Mouse (Mus musculus) midbrain, embryonic 16.5 days (tissue): ENCODE results near the gene Zranb1. TPM values are rescaled to one million over a fixed set of nuclear protein-coding genes. Genes with fewer than 3 reads are reported as not detected.
A peak's percentile ranks its signal among the peaks of the same experiment; 100 is the strongest.

Source experiments
- ATAC-seq: fragments of 200-750 bp; cut with Nextera tagmentation; 2 replicates; pipeline ENCODE4 v1.8.0; 2017; ENCODE audit warnings: moderate TSS enrichment
- H3K27ac ChIP-seq: fragments of 300-500 bp; sonication (generic); 2 replicates; pipeline ENCODE4 v1.5.1; 2014; ENCODE audit warnings: mild to moderate bottlenecking, low read length, mixed read lengths
- H3K27me3 ChIP-seq: fragments of 300-500 bp; sonication (generic); 2 replicates; pipeline ENCODE4 v1.6.1; 2014; ENCODE audit warnings: low read depth, low read length, mixed read lengths; ENCODE audit not compliant: control insufficient read depth, insufficient read depth
- H3K36me3 ChIP-seq: fragments of 300-500 bp; sonication (generic); 2 replicates; pipeline ENCODE4 v1.6.1; 2014; ENCODE audit warnings: mild to moderate bottlenecking, low read length, moderate library complexity, mixed read lengths; ENCODE audit not compliant: control insufficient read depth, insufficient read depth
- H3K4me1 ChIP-seq: fragments of 300-500 bp; sonication (generic); 2 replicates; pipeline ENCODE4 v1.6.1; 2014; ENCODE audit warnings: mild to moderate bottlenecking, low read length, mixed read lengths; ENCODE audit not compliant: control insufficient read depth, insufficient read depth
- H3K4me2 ChIP-seq: fragments of 300-500 bp; sonication (generic); 2 replicates; pipeline ENCODE4 v1.6.1; 2014; ENCODE audit warnings: mild to moderate bottlenecking, low read length, mixed read lengths
- H3K4me3 ChIP-seq: fragments of 300-500 bp; sonication (generic); 2 replicates; pipeline ENCODE4 v1.5.1; 2014; ENCODE audit warnings: low read depth, mild to moderate bottlenecking, low read length, moderate library complexity, mixed read lengths
- H3K9ac ChIP-seq: fragments of 300-500 bp; sonication (generic); 2 replicates; pipeline ENCODE4 v1.6.1; 2014; ENCODE audit warnings: low read depth, low read length, mixed read lengths
- H3K9me3 ChIP-seq: fragments of 300-500 bp; sonication (generic); replicated peaks from 2 replicates; pipeline ENCODE4 v1.6.1; 2014; ENCODE audit warnings: mild to moderate bottlenecking, low read length, mixed read lengths; ENCODE audit not compliant: control insufficient read depth, poor library complexity, severe bottlenecking
- WGBS: fragments of 180-500 bp; shearing (Covaris S2); extraction: QIAGEN DNeasy Blood & Tissue Kit; methylation state at CpG from one replicate; pipeline ENCODE4 v1.1.7; 2014; 5-methylcytosine and 5-hydroxymethylcytosine counted together
- polyA plus RNA-seq: library from polyadenylated mRNA; unstranded; fragments of >200 nt; fragmentation: Nextera tagmentation; extraction: Ambion mirVana; gene quantifications from 2 replicates; pipeline ENCODE4 v1.2.1, GENCODE M21; 2015

Gene Zranb1
- polyA plus RNA-seq, 1 experiment from 2014 or later: 19.2 TPM

GRCm38 (mm10) chr7:132903796-132904195, 27.1 kb upstream of the Zranb1 start:
- H3K27me3 ChIP-seq: no peaks in the 10 kb centered on the region
- H3K4me3 ChIP-seq: no peak overlapping the region
- WGBS: 71% methylated on average over 3 of the region's 3 CpGs
- H3K4me2 ChIP-seq: no peak overlapping the region
- H3K4me1 ChIP-seq: no peaks in the 10 kb centered on the region
- H3K9me3 ChIP-seq: no peaks in the 10 kb centered on the region
- H3K9ac ChIP-seq: no peak overlapping the region
- H3K27ac ChIP-seq: no peak overlapping the region
- no peaks in the 10 kb centered on the region for H3K36me3 ChIP-seq
- ATAC-seq: no peak

DNA sequence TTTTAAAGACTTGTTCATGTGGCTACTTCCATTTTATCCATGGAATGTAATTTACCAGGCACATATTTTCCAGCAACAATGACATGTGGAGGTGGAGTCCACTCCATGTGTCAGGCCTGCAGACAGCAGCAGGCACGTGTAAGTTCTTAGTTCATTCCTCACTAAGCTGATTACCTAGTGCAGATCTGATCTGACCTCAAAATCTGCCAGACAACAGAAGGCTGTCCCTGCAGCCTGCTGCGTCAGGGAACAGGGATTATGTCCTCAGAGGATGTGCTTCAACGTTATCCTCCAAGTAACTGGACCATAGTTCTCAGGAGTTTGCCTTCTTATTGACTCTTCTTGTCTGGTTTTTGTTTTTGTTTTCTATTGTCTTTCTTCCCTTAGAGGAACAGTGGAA, 9.0 kb upstream of the Zranb1 start:
- no peak for ATAC-seq
- Histone ChIP-seq H3K36me3 (no peaks in the 10 kb centered on the region), H3K4me1 (no peaks in the 10 kb centered on the region), H3K9me3 (peaks cover 5% of the 10 kb centered on the region; the same call in 1 of the 2 replicates), H3K27me3 (no peaks in the 10 kb centered on the region), H3K27ac (no peak overlapping the region), H3K4me2 (no peak overlapping the region), H3K9ac (no peak overlapping the region), H3K4me3 (no peak overlapping the region)
- 10% methylated on average over 3 of the region's 3 CpGs for WGBS

- Histone ChIP-seq H3K9me3 (no peaks in the 10 kb centered on the region), H3K4me1 (peaks cover 3% of the 10 kb centered on the region; the same call in 1 of the 2 replicates), H3K36me3 (no peaks in the 10 kb centered on the region), H3K27me3 (no peaks in the 10 kb centered on the region), H3K27ac (no peak overlapping the region), H3K9ac (no peak overlapping the region), H3K4me3 (no peak overlapping the region), H3K4me2 (no peak overlapping the region)
- WGBS: 86% methylated on average over 2 of the region's 2 CpGs
- no peak for ATAC-seq
Measured at GRCm38 (mm10) chr7:132925227-132925626, 5.7 kb upstream of the Zranb1 start.

DNA sequence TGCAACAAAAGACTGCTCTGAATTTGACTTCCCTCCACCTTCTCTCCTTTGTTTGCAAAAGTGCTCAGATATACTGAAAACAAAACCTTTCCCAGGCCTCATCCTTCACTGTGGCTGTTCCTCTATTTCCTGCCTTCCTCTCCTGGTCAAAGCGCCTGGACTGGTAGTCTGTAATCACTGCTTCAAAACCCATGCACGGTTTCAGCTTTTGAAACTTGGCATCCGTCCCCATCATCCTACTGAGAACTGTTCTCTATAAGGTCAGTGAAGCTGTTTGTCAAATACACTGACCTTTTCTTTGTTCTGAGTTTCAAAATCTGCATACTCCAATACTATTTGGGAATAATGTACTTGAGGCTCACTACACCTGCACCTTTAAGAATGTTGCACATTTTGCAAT, 3.7 kb upstream of the Zranb1 start:
- ATAC-seq: no peak
- Histone ChIP-seq H3K4me3 (no peak overlapping the region), H3K4me2 (no peak overlapping the region), H3K27me3 (no peaks in the 10 kb centered on the region), H3K27ac (no peak overlapping the region), H3K4me1 (peaks cover 4% of the 10 kb centered on the region), H3K9me3 (no peaks in the 10 kb centered on the region), H3K36me3 (no peaks in the 10 kb centered on the region), H3K9ac (no peak overlapping the region)
- WGBS: 59% methylated on average over 3 of the region's 3 CpGs

- Histone ChIP-seq H3K36me3 (no peaks in the 10 kb centered on the region), H3K27ac (no peak overlapping the region), H3K4me1 (peaks cover 17% of the 10 kb centered on the region), H3K27me3 (no peaks in the 10 kb centered on the region), H3K4me2 (peak overlapping the region; percentile 56), H3K9ac (no peak overlapping the region; the same call in 1 of the 2 replicates), H3K4me3 (peak overlapping the region; percentile 64; the same call in 1 of the 2 replicates), H3K9me3 (no peaks in the 10 kb centered on the region)
- WGBS: 87% methylated on average over 5 of the region's 5 CpGs
- no peak for ATAC-seq
Measured at GRCm38 (mm10) chr7:132930055-132930454, 887 bp upstream of the Zranb1 start.

GRCm38 (mm10) chr7:132931560-132932351, 814 bp downstream of the Zranb1 start:
- ATAC-seq: peak; percentile 61
- H3K27me3 ChIP-seq: no peaks in the 10 kb centered on the region
- H3K9ac ChIP-seq: peak overlapping the region; percentile 83
- WGBS: under 1% methylated on average over 46 of the region's 55 CpGs
- H3K27ac ChIP-seq: peak overlapping the region; percentile 97
- H3K9me3 ChIP-seq: no peaks in the 10 kb centered on the region
- H3K4me3 ChIP-seq: peak overlapping the region; percentile 64
- H3K4me2 ChIP-seq: peak overlapping the region; percentile 75
- H3K36me3 ChIP-seq: no peaks in the 10 kb centered on the region
- H3K4me1 ChIP-seq: peaks cover 17% of the 10 kb centered on the region

DNA sequence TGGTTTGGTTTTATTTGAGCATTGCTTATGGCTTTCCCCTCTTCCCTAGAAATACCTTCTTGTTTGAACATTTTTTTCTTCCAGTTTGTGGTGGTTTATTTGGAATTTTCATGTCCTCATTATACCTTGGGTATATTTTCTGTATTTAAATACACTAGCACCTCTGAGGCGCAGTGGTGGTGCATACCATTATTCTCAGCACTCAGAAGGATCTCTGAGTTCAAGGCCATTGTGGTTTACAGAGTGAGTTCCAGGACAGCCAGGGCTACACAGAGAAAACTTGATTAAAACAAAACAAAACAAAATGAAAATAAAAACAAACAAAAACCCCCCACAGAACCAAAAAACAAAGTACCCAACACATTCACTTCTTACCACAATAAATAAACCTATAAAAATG, 2.4 kb downstream of the Zranb1 start:
- Histone ChIP-seq H3K4me1 (peaks cover 17% of the 10 kb centered on the region), H3K36me3 (no peaks in the 10 kb centered on the region), H3K27me3 (no peaks in the 10 kb centered on the region), H3K4me2 (no peak overlapping the region), H3K27ac (no peak overlapping the region), H3K9ac (no peak overlapping the region), H3K4me3 (no peak overlapping the region), H3K9me3 (no peaks in the 10 kb centered on the region)
- 78% methylated on average over 1 of the region's 1 CpGs for WGBS
- no peak for ATAC-seq

DNA sequence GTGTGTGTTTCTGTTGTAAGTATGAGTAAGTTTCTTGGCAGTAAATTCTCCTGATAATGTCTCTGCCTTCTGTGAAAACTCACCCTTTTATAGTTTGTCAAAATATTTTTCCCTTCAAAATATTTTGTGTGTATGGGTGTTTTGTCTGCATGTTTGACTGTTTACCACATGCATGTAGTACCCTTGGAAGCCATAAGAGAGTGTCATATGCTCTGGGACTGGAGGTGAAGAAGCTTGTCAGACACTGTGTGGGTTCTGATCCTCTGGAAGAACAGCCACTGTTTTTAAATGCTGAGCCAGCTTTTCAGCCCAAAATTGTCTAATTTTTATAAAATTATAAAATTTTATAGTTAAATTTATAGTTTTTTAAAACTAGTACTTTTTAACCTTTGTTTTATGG, 3.8 kb downstream of the Zranb1 start:
- no peaks in the 10 kb centered on the region for H3K36me3 ChIP-seq
- peaks cover 17% of the 10 kb centered on the region for H3K4me1 ChIP-seq
- no peak overlapping the region for H3K4me2 ChIP-seq
- no peaks in the 10 kb centered on the region for H3K9me3 ChIP-seq
- H3K27me3 ChIP-seq: no peaks in the 10 kb centered on the region
- H3K9ac ChIP-seq: no peak overlapping the region
- no peak for ATAC-seq
- H3K27ac ChIP-seq: no peak overlapping the region
- no peak overlapping the region for H3K4me3 ChIP-seq

DNA sequence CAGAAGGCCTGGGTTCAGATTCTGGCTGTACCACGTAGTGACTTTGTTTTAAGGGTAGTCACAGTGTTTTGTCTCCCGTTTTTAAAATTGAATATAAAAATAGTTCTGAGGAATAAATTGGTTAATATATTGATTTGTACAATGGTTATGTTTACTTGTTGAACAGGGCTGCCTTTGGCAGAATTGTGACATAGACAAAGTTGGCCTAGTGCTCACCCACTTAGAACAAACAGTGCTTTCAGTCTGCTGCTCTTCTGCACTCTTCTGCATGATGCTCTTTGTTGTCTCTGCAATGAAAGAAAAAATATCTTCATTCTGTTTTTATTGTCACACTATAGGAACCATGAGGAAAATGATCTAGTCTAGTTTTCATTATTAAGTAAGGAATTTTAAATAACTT, 8.2 kb downstream of the Zranb1 start:
- 90% methylated on average over 2 of the region's 2 CpGs for WGBS

More for the DNA sequence above, 8.2 kb downstream of the Zranb1 start:
- no peaks in the 10 kb centered on the region for H3K36me3 ChIP-seq
- no peaks in the 10 kb centered on the region for H3K4me1 ChIP-seq
- no peak overlapping the region for H3K4me3 ChIP-seq
- no peak for ATAC-seq
- no peak overlapping the region for H3K4me2 ChIP-seq
- no peaks in the 10 kb centered on the region for H3K9me3 ChIP-seq
- no peaks in the 10 kb centered on the region for H3K27me3 ChIP-seq
- H3K27ac ChIP-seq: no peak overlapping the region
- no peak overlapping the region for H3K9ac ChIP-seq
